Mouse (Mus musculus) testis, adult 2 months (tissue): ENCODE measurements around the gene Fam3b. TPM values are rescaled to one million over a fixed set of nuclear protein-coding genes. Genes with fewer than 3 reads are reported as not detected.

ENCODE experiments used
- H3K27ac ChIP-seq: fragments of 200-500 bp; 2 replicates; pipeline ENCODE4 v1.5.1; 2012; ENCODE audit warnings: low read depth, low read length; ENCODE audit not compliant: control insufficient read depth, insufficient read depth
- H3K27me3 ChIP-seq: fragments of 200-500 bp; 2 replicates; pipeline ENCODE4 v1.6.1; 2012; ENCODE audit warnings: mild to moderate bottlenecking, low read length, moderate library complexity; ENCODE audit not compliant: control insufficient read depth, insufficient read depth
- H3K36me3 ChIP-seq: fragments of 200-500 bp; 2 replicates; pipeline ENCODE4 v1.6.1; 2012; ENCODE audit warnings: mild to moderate bottlenecking, low read length; ENCODE audit not compliant: control insufficient read depth, insufficient read depth
- H3K4me1 ChIP-seq: fragments of 200-500 bp; 2 replicates; pipeline ENCODE4 v1.6.1; 2012; ENCODE audit warnings: low read length; ENCODE audit not compliant: control insufficient read depth, insufficient read depth
- H3K4me3 ChIP-seq: fragments of 200-500 bp; 2 replicates; pipeline ENCODE4 v1.5.1; 2012; ENCODE audit warnings: low read depth, mild to moderate bottlenecking, low read length, moderate library complexity, mixed read lengths; ENCODE audit not compliant: control insufficient read depth
- CTCF ChIP-seq: fragments of 200-500 bp; IDR thresholded peaks from 2 replicates; pipeline ENCODE4 v1.5.1; 2012; ENCODE audit warnings: low read depth, mild to moderate bottlenecking, inconsistent platforms, low read length, moderate library complexity; ENCODE audit not compliant: control insufficient read depth, insufficient read depth, insufficient replicate concordance
- POLR2A ChIP-seq: fragments of 200-500 bp; IDR thresholded peaks from 2 replicates; pipeline ENCODE4 v1.6.1; 2012; ENCODE audit warnings: low read depth, mild to moderate bottlenecking, inconsistent platforms, low read length, moderate library complexity; ENCODE audit not compliant: control insufficient read depth
- polyA plus RNA-seq: library from polyadenylated mRNA; depleted of rRNA; stranded (reverse); fragments of >200 nt; gene quantifications from 2 replicates; pipeline ENCODE4 v1.2.3, GENCODE M21; 2012; rRNA removed

Fam3b gene
- polyA plus RNA-seq, 1 experiment: 47.0 TPM

DNA sequence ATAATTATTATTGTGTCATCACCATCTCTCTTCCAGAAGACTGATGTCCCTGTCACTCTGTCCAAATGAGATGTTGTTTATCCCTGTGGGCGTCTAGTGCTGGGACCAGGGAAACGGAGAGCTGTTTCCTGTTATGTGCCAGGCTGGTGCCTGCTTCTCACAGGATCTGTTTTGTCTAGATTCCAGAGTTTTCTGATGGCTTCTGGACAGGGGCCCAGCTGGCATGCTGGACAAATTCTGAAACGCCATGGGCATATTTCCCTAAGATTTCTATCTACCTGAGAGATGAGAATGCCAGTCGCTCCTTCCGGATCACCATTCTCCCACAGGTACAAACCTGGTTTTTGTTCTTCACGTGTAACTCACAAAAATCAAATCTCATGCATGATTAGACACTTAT, 92.9 kb downstream of the Fam3b start:
- no peaks in the 10 kb centered on the region for H3K27me3 ChIP-seq
- no peaks in the 10 kb centered on the region for H3K4me1 ChIP-seq
- H3K36me3 ChIP-seq: no peaks in the 10 kb centered on the region
- no peak overlapping the region for H3K27ac ChIP-seq
- no peak overlapping the region for H3K4me3 ChIP-seq
- no peak for TF ChIP-seq POLR2A
- TF ChIP-seq CTCF: no peak

Other genes starting within 250 kb of the Fam3b start
- gene Bace2, start 158.1 kb downstream of the Fam3b start, polyA plus RNA-seq: 0.42 and 0.51 TPM in 2 replicates
- 0.81 and 1.4 TPM in 2 replicates for gene Mx1, start 51.9 kb downstream of the Fam3b start, polyA plus RNA-seq
- gene Tmprss2, start 96.4 kb upstream of the Fam3b start, polyA plus RNA-seq: 0.63 and 1.2 TPM in 2 replicates
- 1.7 and 1.8 TPM in 2 replicates for gene Ripk4, start 249.0 kb upstream of the Fam3b start, polyA plus RNA-seq